8 mouse cellular contexts compared by ENCODE assay signal in genomic region chr17:64363694-64364093, GRCm38 (mm10). TPM values are rescaled to one million over a fixed set of nuclear protein-coding genes. Genes with fewer than 3 reads are reported as not detected.
DNase-seq lines count a peak whose midpoint lies in the region.

No protein-coding gene starts in this region.

- DNase-seq in layer of hippocampus, adult 11-12 months (ENCODE audit: low spot score) = peak; percentile 35
- DNase-seq in layer of hippocampus, postnatal 25 days (ENCODE audit: extremely low spot score in 1 of 2, low spot score in 1 of 2) = no peak
- DNase-seq in adrenal gland, adult 8-10 months = peak; percentile 26
- peak; percentile 82 for DNase-seq in fibroblast of lung, adult 2 months (ENCODE audit: low read depth)
- DNase-seq in layer of hippocampus, adult 9-11 months = peak; percentile 61
- DNase-seq in kidney, adult 9 months = no peak
- no peak for DNase-seq in ovary, postnatal 36 days (ENCODE audit: low spot score)
- DNase-seq in kidney, postnatal 14 days = no peak

RNA-seq across cellular contexts. Expression of gene Pja2, which starts 32.0 kb away (rescaled TPM):
- total RNA-seq in layer of hippocampus, postnatal 25 days (2021) = 100 to 1,000 TPM; 442 to 457 TPM
- total RNA-seq in adrenal gland, adult 8-10 months (2022) = 100 to 1,000 TPM in 1 of 4 experiments, 10 to 100 TPM in 3; 77.5 to 102 (median 90.7) TPM

Comparison
In these comparisons a context has a peak if more than half of its experiments do, and no peak if none do; other contexts are left out.
1. DNase-seq: peak in layer of hippocampus, adult 11-12 months (single experiment), adrenal gland, adult 8-10 months (single experiment), fibroblast of lung, adult 2 months (single experiment) and layer of hippocampus, adult 9-11 months (single experiment); none in layer of hippocampus, postnatal 25 days (0 of 2), kidney, adult 9 months (single experiment), ovary, postnatal 36 days (single experiment) and kidney, postnatal 14 days (single experiment).
2. RNA of gene Pja2, which starts 32.0 kb away (total RNA-seq): 442 to 457 TPM in layer of hippocampus, postnatal 25 days; 77.5 to 102 TPM in adrenal gland, adult 8-10 months; every median in the first group is over 4 times any median in the second.